Mouse (Mus musculus) heart, adult 2 months (tissue): ENCODE measurements around the gene Gm20388.
A peak's percentile ranks its signal among the peaks of the same experiment; 100 is the strongest.

Experiments
- CTCF ChIP-seq: fragments of 200-600 bp; IDR thresholded peaks from 2 replicates; pipeline ENCODE4 v1.8.1; 2022; ENCODE audit warnings: antibody characterized with exemption, mild to moderate bottlenecking, moderate library complexity
- EP300 ChIP-seq: fragments of 200-500 bp; IDR thresholded peaks from 2 replicates; pipeline ENCODE4 v1.6.1; 2011; ENCODE audit warnings: low read depth, low read length, control low read depth; ENCODE audit not compliant: insufficient read depth
- POLR2A ChIP-seq: fragments of 200-500 bp; IDR thresholded peaks from 2 replicates; pipeline ENCODE4 v1.6.1; 2011; ENCODE audit warnings: mild to moderate bottlenecking, low read depth, low read length, control low read depth; ENCODE audit not compliant: insufficient read depth

GRCm38 (mm10) chr8:123235520-123236497 is 3325.2 kb downstream of the Gm20388 start, which contains the start of gene Spata2l:
- TF ChIP-seq POLR2A (peak; percentile 67), CTCF (peak; percentile 56), EP300 (no peak)
